Mouse (Mus musculus): ENCODE measurements around the gene Fam13c. TPM values are rescaled to one million over a fixed set of nuclear protein-coding genes. Genes with fewer than 3 reads are reported as not detected.
"Not testable (repeated sequence)": the region's sequence is repeated elsewhere in the genome, so short reads cannot be mapped to it uniquely, and the experiment has no call there.

Fam13c gene
- polyA plus RNA-seq, 1 experiment from 2014 or later: 6.7 TPM

DNA sequence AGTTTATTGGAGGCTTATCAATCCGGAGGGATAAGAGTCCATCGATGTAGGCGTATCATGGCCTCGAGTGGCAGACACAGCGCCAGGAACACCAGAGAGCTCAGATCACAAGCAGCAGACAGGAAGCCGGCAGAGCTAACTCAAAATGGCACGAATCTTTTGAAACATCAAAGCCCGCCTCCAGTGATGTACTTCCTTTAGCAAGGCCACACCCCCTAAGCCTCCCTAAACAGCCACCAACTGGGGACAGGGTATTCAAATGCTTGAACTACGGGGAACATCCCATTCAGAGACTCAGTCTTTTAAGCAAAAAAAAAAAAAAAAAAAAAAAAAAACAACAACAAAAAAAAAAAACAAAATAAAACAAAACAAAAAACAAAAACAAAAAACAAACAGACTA is 10.9 kb upstream of the Fam13c start:
- Histone ChIP-seq H3K36me3 (ENCODE audit: insufficient read depth, low read length) (no peaks in the 10 kb centered on the region), H3K4me1 (ENCODE audit: insufficient read depth, low read length) (no peaks in the 10 kb centered on the region), H3K9me3 (ENCODE audit: low read length) (no peaks in the 10 kb centered on the region), H3K27ac (ENCODE audit: low read length) (no peak overlapping the region), H3K4me2 (replicated peaks; ENCODE audit: low read depth, low read length) (no peak overlapping the region), H3K9ac (replicated peaks; ENCODE audit: low read length) (no peak overlapping the region), H3K27me3 (ENCODE audit: insufficient read depth, low read length) (no peaks in the 10 kb centered on the region), H3K4me3 (ENCODE audit: low read length) (no peak overlapping the region)
- WGBS: 91% methylated on average over 9 of the region's 9 CpGs
- no peak for ATAC-seq (ENCODE audit: low FRiP score, low TSS enrichment)

DNA sequence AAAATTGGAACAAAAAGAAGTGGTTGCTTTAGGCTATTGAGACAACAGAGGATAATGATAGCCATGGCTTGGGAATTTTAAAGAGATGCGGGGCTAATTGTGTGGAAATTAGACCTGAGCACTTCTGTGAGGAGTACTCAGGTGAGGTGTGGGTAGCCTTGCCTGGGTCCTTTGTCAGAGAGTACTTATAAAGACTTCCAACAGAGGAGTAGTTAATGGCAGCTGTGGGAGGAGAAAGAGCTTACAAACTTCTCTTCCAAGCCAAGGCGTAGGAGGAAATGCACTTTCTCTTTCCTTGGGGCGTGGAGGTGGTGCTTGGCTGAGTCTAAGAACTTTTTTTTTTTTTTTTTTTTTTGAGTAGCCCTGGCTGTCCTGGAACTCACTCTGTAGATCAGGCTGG is 6.9 kb upstream of the Fam13c start:
- H3K27me3 ChIP-seq (ENCODE audit: insufficient read depth, low read length): no peaks in the 10 kb centered on the region
- H3K9me3 ChIP-seq (ENCODE audit: low read length): 0 out of 2 replicates have a peak, but pooled peaks cover 2% of the 10 kb centered on the region
- H3K36me3 ChIP-seq (ENCODE audit: insufficient read depth, low read length): no peaks in the 10 kb centered on the region
- H3K4me2 ChIP-seq (replicated peaks; ENCODE audit: low read depth, low read length): no peak overlapping the region
- no peak overlapping the region for H3K27ac ChIP-seq (ENCODE audit: low read length)
- H3K4me3 ChIP-seq (ENCODE audit: low read length): no peak overlapping the region
- WGBS: 92% methylated on average over 3 of the region's 3 CpGs
- H3K9ac ChIP-seq (replicated peaks; ENCODE audit: low read length): no peak overlapping the region
- no peaks in the 10 kb centered on the region for H3K4me1 ChIP-seq (ENCODE audit: insufficient read depth, low read length)
- ATAC-seq (ENCODE audit: low FRiP score, low TSS enrichment): no peak

DNA sequence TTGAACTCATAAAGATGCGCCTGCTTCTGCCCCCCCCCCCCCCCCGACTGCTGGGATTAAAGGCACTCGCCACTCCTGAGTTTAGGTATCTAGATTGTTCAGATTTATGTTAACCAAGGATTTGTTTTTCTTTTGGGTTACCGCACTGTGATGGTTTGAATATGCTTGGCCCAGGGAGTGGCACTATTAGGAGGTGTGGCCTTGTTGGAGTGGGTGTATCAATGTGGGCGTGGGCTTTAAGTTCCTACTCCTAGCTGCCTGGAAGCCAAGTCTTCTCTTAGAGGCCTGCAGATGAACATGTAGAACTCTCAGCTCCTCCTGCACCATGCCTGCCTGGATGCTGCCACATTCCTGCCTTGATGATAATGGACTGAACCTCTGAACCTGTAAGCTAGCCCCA is 6.5 kb upstream of the Fam13c start:
- not testable (repeated sequence) for H3K4me3 ChIP-seq (ENCODE audit: low read length); ATAC-seq (ENCODE audit: low FRiP score, low TSS enrichment); H3K27ac ChIP-seq (ENCODE audit: low read length); H3K4me2 ChIP-seq (replicated peaks; ENCODE audit: low read depth, low read length); H3K27me3 ChIP-seq (ENCODE audit: insufficient read depth, low read length); H3K9me3 ChIP-seq (ENCODE audit: low read length); H3K36me3 ChIP-seq (ENCODE audit: insufficient read depth, low read length); H3K4me1 ChIP-seq (ENCODE audit: insufficient read depth, low read length); H3K9ac ChIP-seq (replicated peaks; ENCODE audit: low read length)
- WGBS: 94% methylated on average over 4 of the region's 5 CpGs

DNA sequence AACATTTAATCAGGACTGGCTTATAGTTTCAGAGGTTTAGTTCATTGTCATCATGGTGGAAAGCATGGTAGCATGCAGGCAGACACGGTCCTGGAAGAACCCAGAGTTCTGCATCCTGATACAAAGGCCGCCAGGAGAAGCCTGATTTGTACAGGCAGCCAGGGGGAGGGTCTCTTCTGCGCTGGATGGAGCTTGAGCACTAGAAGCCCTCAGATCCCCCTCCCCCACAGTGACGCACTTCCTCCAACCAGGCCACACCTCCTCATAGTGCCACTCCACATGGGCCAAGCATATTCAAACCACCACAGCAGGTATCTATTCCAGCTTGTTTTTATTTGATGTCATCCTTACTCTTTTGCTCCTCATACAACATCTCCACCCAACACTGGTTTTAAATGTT is 3.6 kb upstream of the Fam13c start:
- Histone ChIP-seq H3K36me3 (ENCODE audit: insufficient read depth, low read length) (no peaks in the 10 kb centered on the region), H3K4me3 (ENCODE audit: low read length) (no peak overlapping the region), H3K4me1 (ENCODE audit: insufficient read depth, low read length) (peaks cover 10% of the 10 kb centered on the region), H3K27ac (ENCODE audit: low read length) (no peak overlapping the region), H3K27me3 (ENCODE audit: insufficient read depth, low read length) (no peaks in the 10 kb centered on the region), H3K9ac (replicated peaks; ENCODE audit: low read length) (no peak overlapping the region), H3K4me2 (replicated peaks; ENCODE audit: low read depth, low read length) (no peak overlapping the region), H3K9me3 (ENCODE audit: low read length) (0 out of 2 replicates have a peak, but pooled peaks cover 2% of the 10 kb centered on the region)
- WGBS: 87% methylated on average over 4 of the region's 4 CpGs
- ATAC-seq (ENCODE audit: low FRiP score, low TSS enrichment): no peak

DNA sequence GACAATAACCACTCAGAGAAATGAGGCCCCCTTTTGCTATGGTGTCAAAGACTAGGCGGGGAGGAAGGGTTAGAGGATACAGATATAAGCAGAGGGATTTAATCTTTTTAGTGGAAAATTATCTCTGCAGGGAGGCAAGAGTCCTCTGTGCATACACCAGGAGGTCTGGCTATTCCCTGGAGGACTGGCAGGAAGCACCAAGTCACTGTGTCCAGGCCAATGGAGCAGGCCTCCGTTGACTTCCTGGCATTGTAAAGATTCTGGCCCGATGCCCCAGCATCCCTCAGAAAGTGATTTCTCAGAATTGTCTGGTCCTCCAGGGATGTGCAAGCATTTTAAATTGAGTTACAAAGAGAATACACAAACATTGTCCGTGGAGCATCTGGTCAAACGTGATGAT is 3.0 kb upstream of the Fam13c start:
- Histone ChIP-seq H3K27me3 (ENCODE audit: insufficient read depth, low read length) (no peaks in the 10 kb centered on the region), H3K36me3 (ENCODE audit: insufficient read depth, low read length) (no peaks in the 10 kb centered on the region), H3K9ac (replicated peaks; ENCODE audit: low read length) (no peak overlapping the region), H3K9me3 (ENCODE audit: low read length) (0 out of 2 replicates have a peak, but pooled peaks cover 2% of the 10 kb centered on the region), H3K4me1 (ENCODE audit: insufficient read depth, low read length) (peaks cover 10% of the 10 kb centered on the region), H3K4me3 (ENCODE audit: low read length) (no peak overlapping the region), H3K27ac (ENCODE audit: low read length) (0 out of 2 replicates have a peak overlapping the region, but pooled peaks have one; percentile 32), H3K4me2 (replicated peaks; ENCODE audit: low read depth, low read length) (no peak overlapping the region)
- peak; percentile 28; the same call in 1 of the 2 replicates for ATAC-seq (ENCODE audit: low FRiP score, low TSS enrichment)
- WGBS: 66% methylated on average over 5 of the region's 5 CpGs

DNA sequence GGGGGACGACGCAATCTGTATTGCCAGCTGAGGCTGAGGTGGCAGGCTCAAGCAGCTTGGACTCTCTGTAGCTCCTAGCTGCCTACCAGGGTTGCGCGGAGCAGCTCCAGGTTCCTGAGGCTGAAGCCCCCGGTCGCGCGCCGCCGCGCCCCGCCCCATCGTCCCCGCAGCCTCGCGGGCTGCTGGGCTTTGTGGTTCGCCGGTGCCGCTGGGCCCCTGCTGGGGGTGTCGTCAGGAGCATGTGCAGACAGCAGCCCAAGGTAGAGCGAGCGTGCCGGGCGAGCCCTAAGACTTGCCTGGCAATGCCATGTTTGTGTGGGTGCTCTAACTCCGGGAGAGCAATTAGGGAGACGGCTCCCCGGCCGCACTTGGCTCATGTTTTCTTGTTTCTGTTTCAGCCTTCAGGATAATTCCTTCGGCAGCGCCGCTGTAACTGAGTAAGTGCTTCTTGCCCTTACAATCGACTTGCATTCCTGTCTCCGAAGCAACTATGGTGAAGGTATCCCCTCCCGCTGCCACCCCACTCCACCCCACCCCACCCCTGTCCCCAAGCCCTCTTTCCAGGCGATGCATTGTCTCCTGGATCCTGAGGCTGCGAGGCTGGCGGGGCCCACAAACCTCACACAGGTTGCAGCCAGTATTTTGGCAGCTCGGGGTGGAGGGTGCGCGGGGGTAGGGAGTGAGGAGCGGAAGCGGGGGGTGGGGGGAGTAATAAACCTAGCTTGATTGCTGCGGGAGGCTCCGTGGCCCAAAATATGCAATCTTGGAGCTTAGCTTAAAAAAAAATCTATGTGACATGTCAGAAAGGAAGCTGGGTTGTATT is 569 bp downstream of the Fam13c start:
- Histone ChIP-seq H3K36me3 (ENCODE audit: insufficient read depth, low read length) (no peaks in the 10 kb centered on the region), H3K9ac (replicated peaks; ENCODE audit: low read length) (peak overlapping the region; percentile 77), H3K4me3 (ENCODE audit: low read length) (peak overlapping the region; percentile 77), H3K4me2 (replicated peaks; ENCODE audit: low read depth, low read length) (peak overlapping the region; percentile 97), H3K9me3 (ENCODE audit: low read length) (0 out of 2 replicates have a peak, but pooled peaks cover 2% of the 10 kb centered on the region), H3K4me1 (ENCODE audit: insufficient read depth, low read length) (peaks cover 10% of the 10 kb centered on the region), H3K27ac (ENCODE audit: low read length) (peak overlapping the region; percentile 79), H3K27me3 (ENCODE audit: insufficient read depth, low read length) (no peaks in the 10 kb centered on the region)
- under 1% methylated on average over 44 of the region's 44 CpGs for WGBS
- peak; percentile 85 for ATAC-seq (ENCODE audit: low FRiP score, low TSS enrichment)

DNA sequence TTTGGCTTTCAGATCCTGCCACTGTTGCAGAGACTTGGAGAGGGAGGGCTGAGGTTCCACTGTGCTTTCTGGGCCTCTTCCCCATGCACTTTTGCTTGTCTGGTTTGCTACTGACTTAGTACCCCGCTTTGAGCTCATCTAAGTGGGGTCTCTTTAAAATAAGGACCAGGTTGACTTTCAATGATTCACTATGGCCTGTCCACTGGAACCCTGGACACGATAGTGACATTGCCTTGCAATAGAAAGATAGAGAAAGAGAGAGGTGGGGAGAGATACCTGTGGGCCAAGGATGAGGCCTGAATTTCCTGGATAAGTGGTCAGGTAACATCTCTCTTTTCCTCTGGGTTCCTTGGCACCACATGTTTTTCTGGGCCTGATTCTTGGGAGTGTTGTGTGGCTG is 1.9 kb downstream of the Fam13c start:
- peak overlapping the region; percentile 97 for H3K4me2 ChIP-seq (replicated peaks; ENCODE audit: low read depth, low read length)
- no peaks in the 10 kb centered on the region for H3K27me3 ChIP-seq (ENCODE audit: insufficient read depth, low read length)
- H3K9ac ChIP-seq (replicated peaks; ENCODE audit: low read length): no peak overlapping the region
- no peak overlapping the region for H3K27ac ChIP-seq (ENCODE audit: low read length)
- no peak for ATAC-seq (ENCODE audit: low FRiP score, low TSS enrichment)
- WGBS: 90% methylated on average over 2 of the region's 2 CpGs
- H3K9me3 ChIP-seq (ENCODE audit: low read length): no peaks in the 10 kb centered on the region
- H3K4me1 ChIP-seq (ENCODE audit: insufficient read depth, low read length): peaks cover 10% of the 10 kb centered on the region
- H3K36me3 ChIP-seq (ENCODE audit: insufficient read depth, low read length): no peaks in the 10 kb centered on the region
- H3K4me3 ChIP-seq (ENCODE audit: low read length): no peak overlapping the region

DNA sequence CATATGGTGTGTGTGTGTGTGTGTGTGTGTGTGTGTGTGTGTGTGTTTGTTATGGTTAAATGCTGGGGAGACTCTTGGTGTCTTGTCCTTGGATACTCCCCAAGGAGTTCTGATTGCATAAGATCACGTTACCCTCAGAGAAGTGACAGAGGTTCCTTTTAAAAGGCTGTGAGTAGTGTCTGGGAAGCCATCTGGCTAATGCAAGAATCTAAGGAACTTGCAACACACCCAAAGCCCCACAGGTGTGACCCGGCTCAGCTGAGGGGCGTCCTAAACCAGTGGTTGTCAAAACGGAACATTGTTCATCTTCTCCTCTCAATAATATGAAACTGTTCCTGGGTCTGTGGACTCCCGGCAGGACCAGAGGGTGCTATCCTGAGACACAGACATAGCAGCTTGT is 2.3 kb downstream of the Fam13c start:
- ATAC-seq (ENCODE audit: low FRiP score, low TSS enrichment): no peak
- WGBS: 70% methylated on average over 5 of the region's 5 CpGs

DNA sequence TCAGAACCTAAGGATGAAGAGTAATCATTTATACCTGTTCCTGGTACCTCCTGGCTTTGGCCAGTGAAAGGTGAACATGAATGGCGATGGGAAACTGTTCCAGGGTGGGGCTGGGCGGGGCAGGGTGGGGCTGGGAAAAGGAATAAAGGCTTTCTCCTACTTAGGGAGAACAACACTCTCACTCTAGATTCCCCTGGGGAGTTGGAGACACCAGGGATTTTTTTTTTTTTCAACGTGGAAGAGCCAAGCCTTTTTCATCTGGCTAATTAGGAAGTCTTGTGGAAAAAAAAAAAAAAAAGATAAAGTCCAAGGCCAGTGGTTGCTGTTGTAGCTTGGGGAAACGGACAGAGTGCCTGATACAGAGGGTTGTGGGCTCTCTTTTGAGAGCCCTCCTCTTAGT is 7.5 kb downstream of the Fam13c start:
- 0 out of 2 replicates have a peak, but pooled peaks cover 3% of the 10 kb centered on the region for H3K36me3 ChIP-seq (ENCODE audit: insufficient read depth, low read length)
- H3K9me3 ChIP-seq (ENCODE audit: low read length): no peaks in the 10 kb centered on the region
- H3K27ac ChIP-seq (ENCODE audit: low read length): no peak overlapping the region
- ATAC-seq (ENCODE audit: low FRiP score, low TSS enrichment): no peak
- H3K4me1 ChIP-seq (ENCODE audit: insufficient read depth, low read length): no peaks in the 10 kb centered on the region
- 80% methylated on average over 4 of the region's 4 CpGs for WGBS
- H3K4me2 ChIP-seq (replicated peaks; ENCODE audit: low read depth, low read length): no peak overlapping the region
- H3K27me3 ChIP-seq (ENCODE audit: insufficient read depth, low read length): no peaks in the 10 kb centered on the region
- no peak overlapping the region for H3K4me3 ChIP-seq (ENCODE audit: low read length)
- H3K9ac ChIP-seq (replicated peaks; ENCODE audit: low read length): no peak overlapping the region

More for the DNA sequence above, 2.3 kb downstream of the Fam13c start:
- Histone ChIP-seq H3K4me1 (ENCODE audit: insufficient read depth, low read length) (peaks cover 10% of the 10 kb centered on the region), H3K9me3 (ENCODE audit: low read length) (no peaks in the 10 kb centered on the region), H3K9ac (replicated peaks; ENCODE audit: low read length) (no peak overlapping the region), H3K27me3 (ENCODE audit: insufficient read depth, low read length) (no peaks in the 10 kb centered on the region), H3K4me3 (ENCODE audit: low read length) (no peak overlapping the region), H3K27ac (ENCODE audit: low read length) (no peak overlapping the region), H3K4me2 (replicated peaks; ENCODE audit: low read depth, low read length) (no peak overlapping the region), H3K36me3 (ENCODE audit: insufficient read depth, low read length) (no peaks in the 10 kb centered on the region)

DNA sequence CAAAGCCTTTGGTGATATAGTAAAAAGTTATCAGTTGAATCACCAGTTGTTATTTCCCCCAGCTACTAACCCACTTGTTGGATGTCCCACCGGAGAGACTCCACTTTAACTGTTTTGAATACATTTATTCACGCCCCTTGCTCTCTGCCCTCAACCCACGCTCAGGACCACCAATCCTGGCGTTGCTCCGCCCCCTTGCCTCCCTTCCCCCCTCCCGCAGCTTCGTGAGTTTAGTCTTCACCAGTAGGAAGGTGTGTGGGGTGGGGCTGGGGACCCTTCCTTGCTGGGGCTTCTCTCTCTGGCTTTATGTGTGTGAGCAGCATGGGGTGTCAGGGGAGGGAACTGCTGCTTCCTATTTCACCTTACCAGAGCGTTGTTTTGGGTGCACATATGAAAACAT is 8.9 kb downstream of the Fam13c start:
- WGBS: 55% methylated on average over 8 of the region's 8 CpGs
- Histone ChIP-seq H3K9me3 (ENCODE audit: low read length) (no peaks in the 10 kb centered on the region), H3K4me1 (ENCODE audit: insufficient read depth, low read length) (no peaks in the 10 kb centered on the region), H3K4me2 (replicated peaks; ENCODE audit: low read depth, low read length) (no peak overlapping the region), H3K9ac (replicated peaks; ENCODE audit: low read length) (no peak overlapping the region), H3K27me3 (ENCODE audit: insufficient read depth, low read length) (no peaks in the 10 kb centered on the region), H3K36me3 (ENCODE audit: insufficient read depth, low read length) (0 out of 2 replicates have a peak, but pooled peaks cover 3% of the 10 kb centered on the region), H3K4me3 (ENCODE audit: low read length) (no peak overlapping the region), H3K27ac (ENCODE audit: low read length) (no peak overlapping the region)
- ATAC-seq (ENCODE audit: low FRiP score, low TSS enrichment): no peak

All from kidney, embryonic 16.5 days (tissue).